9 mouse cellular contexts compared by ENCODE assay signal in genomic region chr6:83616512-83616911, GRCm38 (mm10). TPM values are rescaled to one million over a fixed set of nuclear protein-coding genes. Genes with fewer than 3 reads are reported as not detected.
DNase-seq lines count a peak whose midpoint lies in the region; ATAC-seq and TF ChIP-seq lines count a peak whose summit lies in the region.
"Had no signal": no experiment of that assay in that cellular context is flagged by ENCODE, and none has a peak within 500 bp of the region (broad histone marks: within the 10 kb centered on the region; RNA-seq: fewer than 3 reads in every experiment).

No protein-coding gene starts in this region.

- no peak overlapping the region for H3K9ac ChIP-seq in embryonic facial prominence, embryonic 14.5 days (ENCODE audit: low read depth, low read length)
- no peak overlapping the region for H3K9ac ChIP-seq in heart, postnatal 0 days (replicated peaks; ENCODE audit: low read depth, low read length)
- H3K9ac ChIP-seq in lung, postnatal 0 days (replicated peaks; ENCODE audit: low read depth) = no peak overlapping the region
- H3K9ac ChIP-seq in hindbrain, embryonic 12.5 days = no peak overlapping the region
- no peak overlapping the region for H3K9ac ChIP-seq in forebrain, embryonic 13.5 days
- H3K9ac ChIP-seq: embryonic facial prominence, embryonic 13.5 days had no signal

- WGBS in embryonic facial prominence, embryonic 14.5 days = 67% methylated on average over 5 of the region's 5 CpGs
- 79% methylated on average over 5 of the region's 5 CpGs for WGBS in embryonic facial prominence, embryonic 10.5 days
- WGBS in heart, postnatal 0 days = 49% methylated on average over 5 of the region's 5 CpGs
- 45% methylated on average over 5 of the region's 5 CpGs for WGBS in lung, postnatal 0 days
- WGBS in hindbrain, embryonic 12.5 days = 83% methylated on average over 5 of the region's 5 CpGs
- WGBS in forebrain, embryonic 13.5 days = 87% methylated on average over 5 of the region's 5 CpGs

- peak; percentile 45 for DNase-seq in embryonic facial prominence, embryonic 14.5 days (ENCODE audit: low spot score)
- no peak for DNase-seq in embryonic facial prominence, embryonic 10.5 days (ENCODE audit: low spot score)
- DNase-seq in thymus, postnatal 0 days (ENCODE audit: low spot score) = peak; percentile 36
- DNase-seq in thymus, postnatal 25 days = no peak
- peak; percentile 39 for DNase-seq in heart, postnatal 0 days (ENCODE audit: low spot score)
- peak; percentile 73 for DNase-seq in lung, postnatal 0 days (ENCODE audit: low spot score)

- TF ChIP-seq EP300 in heart, postnatal 0 days (IDR thresholded peaks at IDR 0.05; ENCODE audit: low read depth) = no peak
- TF ChIP-seq EP300 in lung, postnatal 0 days (IDR thresholded peaks at IDR 0.05) = no peak

- H3K36me3 ChIP-seq in embryonic facial prominence, embryonic 14.5 days (ENCODE audit: control insufficient read depth, insufficient read depth, low read length) = no peaks in the 10 kb centered on the region
- H3K36me3 ChIP-seq in embryonic facial prominence, embryonic 10.5 days (replicated peaks) = no peaks in the 10 kb centered on the region
- no peaks in the 10 kb centered on the region for H3K36me3 ChIP-seq in heart, postnatal 0 days (replicated peaks; ENCODE audit: control insufficient read depth, insufficient read depth, low read length)
- no peaks in the 10 kb centered on the region for H3K36me3 ChIP-seq in lung, postnatal 0 days (ENCODE audit: insufficient read depth, low read length)
- no peaks in the 10 kb centered on the region for H3K36me3 ChIP-seq in hindbrain, embryonic 12.5 days
- no peaks in the 10 kb centered on the region for H3K36me3 ChIP-seq in forebrain, embryonic 13.5 days (ENCODE audit: poor library complexity, severe bottlenecking)
- H3K36me3 ChIP-seq: embryonic facial prominence, embryonic 13.5 days had no signal

- no peaks in the 10 kb centered on the region for H3K27me3 ChIP-seq in embryonic facial prominence, embryonic 14.5 days (replicated peaks; ENCODE audit: control insufficient read depth, insufficient read depth, low read length)
- peaks cover 13% of the 10 kb centered on the region for H3K27me3 ChIP-seq in embryonic facial prominence, embryonic 10.5 days (replicated peaks; ENCODE audit: low read depth, poor library complexity, severe bottlenecking)
- H3K27me3 ChIP-seq in heart, postnatal 0 days (ENCODE audit: control insufficient read depth, insufficient read depth, low read length) = peaks cover 10% of the 10 kb centered on the region; the same call in 1 of the 2 replicates
- H3K27me3 ChIP-seq in lung, postnatal 0 days (replicated peaks; ENCODE audit: insufficient read depth, low read length) = no peaks in the 10 kb centered on the region
- H3K27me3 ChIP-seq in hindbrain, embryonic 12.5 days = no peaks in the 10 kb centered on the region
- no peaks in the 10 kb centered on the region for H3K27me3 ChIP-seq in forebrain, embryonic 13.5 days

- no peak for ATAC-seq in embryonic facial prominence, embryonic 14.5 days (ENCODE audit: low read depth)
- peak; percentile 30; the same call in 1 of the 2 replicates for ATAC-seq in heart, postnatal 0 days (ENCODE audit: insufficient read depth, low read depth)
- no peak for ATAC-seq in lung, postnatal 0 days
- ATAC-seq in hindbrain, embryonic 12.5 days (ENCODE audit: low FRiP score) = no peak
- ATAC-seq in forebrain, embryonic 13.5 days = no peak

- H3K4me3 ChIP-seq in embryonic facial prominence, embryonic 14.5 days (ENCODE audit: low read depth, low read length) = no peak overlapping the region
- no peak overlapping the region for H3K4me3 ChIP-seq in embryonic facial prominence, embryonic 10.5 days
- H3K4me3 ChIP-seq in heart, postnatal 0 days (ENCODE audit: low read depth, low read length) = no peak overlapping the region
- H3K4me3 ChIP-seq in lung, postnatal 0 days (ENCODE audit: low read depth, low read length) = no peak overlapping the region
- no peak overlapping the region for H3K4me3 ChIP-seq in hindbrain, embryonic 12.5 days
- H3K4me3 ChIP-seq in forebrain, embryonic 13.5 days = no peak overlapping the region
- H3K4me3 ChIP-seq: embryonic facial prominence, embryonic 13.5 days had no signal

- peak; percentile 65 for TF ChIP-seq CTCF in heart, postnatal 0 days (IDR thresholded peaks at IDR 0.05; ENCODE audit: low read depth)
- peak; percentile 70 for TF ChIP-seq CTCF in lung, postnatal 0 days (IDR thresholded peaks at IDR 0.05)

- peaks cover 9% of the 10 kb centered on the region; the same call in 1 of the 2 replicates for H3K4me1 ChIP-seq in embryonic facial prominence, embryonic 14.5 days (ENCODE audit: control insufficient read depth, insufficient read depth, low read length)
- peaks cover 9% of the 10 kb centered on the region; the same call in 1 of the 2 replicates for H3K4me1 ChIP-seq in embryonic facial prominence, embryonic 10.5 days
- no peaks in the 10 kb centered on the region for H3K4me1 ChIP-seq in heart, postnatal 0 days (ENCODE audit: control insufficient read depth, insufficient read depth)
- no peaks in the 10 kb centered on the region for H3K4me1 ChIP-seq in lung, postnatal 0 days (ENCODE audit: insufficient read depth, low read depth, low read length)
- no peaks in the 10 kb centered on the region for H3K4me1 ChIP-seq in hindbrain, embryonic 12.5 days
- H3K4me1 ChIP-seq in forebrain, embryonic 13.5 days = no peaks in the 10 kb centered on the region

- H3K27ac ChIP-seq in embryonic facial prominence, embryonic 14.5 days (replicated peaks; ENCODE audit: low read depth, low read length) = no peak overlapping the region
- H3K27ac ChIP-seq in embryonic facial prominence, embryonic 10.5 days (replicated peaks) = no peak overlapping the region
- H3K27ac ChIP-seq in heart, postnatal 0 days (ENCODE audit: low read depth) = no peak overlapping the region
- H3K27ac ChIP-seq in lung, postnatal 0 days (ENCODE audit: low read length) = no peak overlapping the region
- no peak overlapping the region for H3K27ac ChIP-seq in hindbrain, embryonic 12.5 days
- H3K27ac ChIP-seq in forebrain, embryonic 13.5 days = no peak overlapping the region
- H3K27ac ChIP-seq: embryonic facial prominence, embryonic 13.5 days had no signal

- H3K4me2 ChIP-seq in embryonic facial prominence, embryonic 14.5 days (ENCODE audit: low read depth, low read length) = no peak overlapping the region
- no peak overlapping the region for H3K4me2 ChIP-seq in heart, postnatal 0 days (ENCODE audit: low read depth, low read length)
- no peak overlapping the region for H3K4me2 ChIP-seq in lung, postnatal 0 days (replicated peaks; ENCODE audit: low read depth, low read length)
- no peak overlapping the region for H3K4me2 ChIP-seq in hindbrain, embryonic 12.5 days (replicated peaks)
- no peak overlapping the region for H3K4me2 ChIP-seq in forebrain, embryonic 13.5 days
- H3K4me2 ChIP-seq: embryonic facial prominence, embryonic 13.5 days had no signal

- H3K9me3 ChIP-seq in embryonic facial prominence, embryonic 14.5 days (ENCODE audit: control insufficient read depth, low read length) = no peaks in the 10 kb centered on the region
- no peaks in the 10 kb centered on the region for H3K9me3 ChIP-seq in embryonic facial prominence, embryonic 10.5 days
- H3K9me3 ChIP-seq in heart, postnatal 0 days (replicated peaks; ENCODE audit: control insufficient read depth, low read length) = no peaks in the 10 kb centered on the region
- no peaks in the 10 kb centered on the region for H3K9me3 ChIP-seq in lung, postnatal 0 days (ENCODE audit: low read length)
- H3K9me3 ChIP-seq in hindbrain, embryonic 12.5 days (replicated peaks) = no peaks in the 10 kb centered on the region
- no peaks in the 10 kb centered on the region for H3K9me3 ChIP-seq in forebrain, embryonic 13.5 days (replicated peaks)
- H3K9me3 ChIP-seq: embryonic facial prominence, embryonic 13.5 days had no signal

RNA-seq across cellular contexts. Expression of gene Clec4f, which starts 39.5 kb away (rescaled TPM):
- polyA plus RNA-seq in embryonic facial prominence, embryonic 14.5 days (2014; fragmentation: Nextera tagmentation; extraction: Ambion mirVana) = not detected in 2 replicates
- polyA plus RNA-seq in embryonic facial prominence, embryonic 10.5 days (2016; fragmentation: Nextera tagmentation; extraction: Ambion mirVana) = not detected in 2 replicates
- polyA plus RNA-seq in thymus, postnatal 0 days (2015; fragmentation: Nextera tagmentation; extraction: Ambion mirVana) = 0.53 and 0.88 TPM in 2 replicates
- 1.7 TPM in 1 of 2 replicates, not detected in the other for total RNA-seq in heart, postnatal 0 days (2014; rRNA removed; ENCODE audit: low replicate concordance)
- polyA plus RNA-seq in heart, postnatal 0 days (2015; fragmentation: Nextera tagmentation; extraction: Ambion mirVana) = 0.59 and 0.66 TPM in 2 replicates
- not detected in 2 replicates for polyA plus RNA-seq in lung, postnatal 0 days (2015; fragmentation: Nextera tagmentation; extraction: Ambion mirVana)
- polyA plus RNA-seq in hindbrain, embryonic 12.5 days (2016; fragmentation: Nextera tagmentation; extraction: Ambion mirVana) = not detected in 2 replicates
- polyA plus RNA-seq in forebrain, embryonic 13.5 days (2015; fragmentation: Nextera tagmentation; extraction: Ambion mirVana) = not detected in 2 replicates
- polyA plus RNA-seq: embryonic facial prominence, embryonic 13.5 days had no signal

RNA-seq across cellular contexts. Expression of gene Stambp, which starts 44.0 kb away (rescaled TPM):
- 26.2 and 28.1 TPM in 2 replicates for polyA plus RNA-seq in embryonic facial prominence, embryonic 14.5 days (2014; fragmentation: Nextera tagmentation; extraction: Ambion mirVana)
- 14.6 and 16.6 TPM in 2 replicates for polyA plus RNA-seq in embryonic facial prominence, embryonic 10.5 days (2016; fragmentation: Nextera tagmentation; extraction: Ambion mirVana)
- 29.6 and 30.0 TPM in 2 replicates for polyA plus RNA-seq in thymus, postnatal 0 days (2015; fragmentation: Nextera tagmentation; extraction: Ambion mirVana)
- 1.2 and 1.5 TPM in 2 replicates for total RNA-seq in heart, postnatal 0 days (2014; rRNA removed; ENCODE audit: low replicate concordance)
- 22.9 and 24.6 TPM in 2 replicates for polyA plus RNA-seq in heart, postnatal 0 days (2015; fragmentation: Nextera tagmentation; extraction: Ambion mirVana)
- polyA plus RNA-seq in lung, postnatal 0 days (2015; fragmentation: Nextera tagmentation; extraction: Ambion mirVana) = 30.7 TPM in 2 replicates
- polyA plus RNA-seq in hindbrain, embryonic 12.5 days (2016; fragmentation: Nextera tagmentation; extraction: Ambion mirVana) = 30.6 and 37.1 TPM in 2 replicates
- polyA plus RNA-seq in forebrain, embryonic 13.5 days (2015; fragmentation: Nextera tagmentation; extraction: Ambion mirVana) = 37.2 and 40.0 TPM in 2 replicates

Comparison
In these comparisons a context has a peak if more than half of its experiments do, and no peak if none do; other contexts are left out.
1. DNase-seq: peak in embryonic facial prominence, embryonic 14.5 days (single experiment), thymus, postnatal 0 days (single experiment), heart, postnatal 0 days (single experiment) and lung, postnatal 0 days (single experiment); none in embryonic facial prominence, embryonic 10.5 days (single experiment) and thymus, postnatal 25 days (single experiment).